Mouse (Mus musculus) liver, postnatal 0 days (tissue): Measurements from ENCODE around the gene Plch1. TPM values are rescaled to one million over a fixed set of nuclear protein-coding genes. Genes with fewer than 3 reads are reported as not detected.
A peak's percentile ranks its signal among the peaks of the same experiment; 100 is the strongest.

Experiments used
- ATAC-seq: fragments of 200-750 bp; cut with Nextera tagmentation; 2 replicates; pipeline ENCODE4 v1.8.0; 2017; ENCODE audit warnings: mild to moderate bottlenecking, moderate library complexity
- DNase-seq: peaks from one replicate; pipeline ENCODE4 v3.0.0-alpha.2; 2016
- H3K27ac ChIP-seq: fragments of 300-500 bp; sonication (generic); 2 replicates; pipeline ENCODE4 v1.5.1; 2014; ENCODE audit warnings: antibody characterized with exemption, moderate library complexity, mild to moderate bottlenecking, low read depth
- H3K27me3 ChIP-seq: fragments of 300-500 bp; sonication (generic); 2 replicates; pipeline ENCODE4 v1.6.1; 2014; ENCODE audit warnings: low read length, control low read depth, mixed read lengths; ENCODE audit not compliant: insufficient read depth
- H3K36me3 ChIP-seq: fragments of 300-500 bp; sonication (generic); replicated peaks from 2 replicates; pipeline ENCODE4 v1.6.1; 2014; ENCODE audit warnings: mild to moderate bottlenecking, control low read depth, low read length, moderate library complexity, mixed read lengths; ENCODE audit not compliant: insufficient read depth
- H3K4me1 ChIP-seq: fragments of 300-500 bp; sonication (generic); 2 replicates; pipeline ENCODE4 v1.6.1; 2014; ENCODE audit warnings: antibody characterized with exemption, mild to moderate bottlenecking, control low read depth; ENCODE audit not compliant: insufficient read depth
- H3K4me2 ChIP-seq: fragments of 300-500 bp; sonication (generic); 2 replicates; pipeline ENCODE4 v1.6.1; 2014; ENCODE audit warnings: low read depth, mild to moderate bottlenecking, low read length, moderate library complexity, mixed read lengths
- H3K4me3 ChIP-seq: fragments of 300-500 bp; sonication (generic); 2 replicates; pipeline ENCODE4 v1.5.1; 2014; ENCODE audit warnings: low read depth, low read length
- H3K9ac ChIP-seq: fragments of 300-500 bp; sonication (generic); replicated peaks from 2 replicates; pipeline ENCODE4 v1.6.1; 2014; ENCODE audit warnings: mild to moderate bottlenecking, moderate library complexity
- H3K9me3 ChIP-seq: fragments of 300-500 bp; sonication (generic); 2 replicates; pipeline ENCODE4 v1.6.1; 2016; ENCODE audit warnings: mild to moderate bottlenecking, control low read depth, low read length, mixed read lengths
- CTCF ChIP-seq: sonication (generic); IDR thresholded peaks from 2 replicates; pipeline ENCODE4 v1.5.1; 2016; ENCODE audit warnings: antibody characterized with exemption, low read depth
- EP300 ChIP-seq: IDR thresholded peaks from 2 replicates; pipeline ENCODE4 v1.6.1; 2016; ENCODE audit warnings: antibody characterized with exemption, low read depth, mild to moderate bottlenecking
- WGBS: fragments of 180-500 bp; shearing (Covaris S2); extraction: QIAGEN DNeasy Blood & Tissue Kit; methylation state at CpG from one replicate; pipeline ENCODE4 v1.1.7; 2014; ENCODE audit not compliant: insufficient replicate concordance; 5-methylcytosine and 5-hydroxymethylcytosine counted together
- polyA plus RNA-seq: library from polyadenylated mRNA; unstranded; fragments of >200 nt; fragmentation: Nextera tagmentation; extraction: Ambion mirVana; gene quantifications from 2 replicates; pipeline ENCODE4 v1.2.1, GENCODE M21; 2015

The Plch1 gene
- polyA plus RNA-seq: 0.04 and 0.05 TPM in 2 replicates

- peak; percentile 75 for ATAC-seq
- Histone ChIP-seq H3K4me1 (peaks cover 6% of the 10 kb centered on the region), H3K4me2 (peak within 1 kb of the TSS; percentile 94), H3K36me3 (no peaks in the 10 kb centered on the region), H3K27me3 (peaks cover 9% of the 10 kb centered on the region), H3K9me3 (no peaks in the 10 kb centered on the region), H3K27ac (no peak within 1 kb of the TSS), H3K4me3 (peak within 1 kb of the TSS; percentile 54), H3K9ac (peak within 1 kb of the TSS; percentile 23; the same call in 1 of the 2 replicates)
- TF ChIP-seq EP300 (no peak), CTCF (no peak)
- DNase-seq: peak; percentile 39
- WGBS: under 1% methylated on average over 12 of the region's 12 CpGs
Measured at GRCm38 (mm10) chr3:63899309-63899695, at the start of gene Plch1. Gene Plch1, minus strand, starts transcription at chr3:63899472.

GRCm38 (mm10) chr3:63941204-63941850 is 42.1 kb upstream of the Plch1 start:
- TF ChIP-seq CTCF: no peak
- TF ChIP-seq EP300: no peak
- H3K9ac ChIP-seq: no peak overlapping the region
- ATAC-seq: no peak

GRCm38 (mm10) chr3:63938928-63939327 is 39.7 kb upstream of the Plch1 start:
- WGBS: 82% methylated on average over 2 of the region's 2 CpGs
- Histone ChIP-seq H3K27ac (no peak overlapping the region), H3K9ac (no peak overlapping the region), H3K4me3 (no peak overlapping the region), H3K4me1 (no peaks in the 10 kb centered on the region), H3K9me3 (no peaks in the 10 kb centered on the region), H3K27me3 (no peaks in the 10 kb centered on the region), H3K4me2 (no peak overlapping the region), H3K36me3 (peaks cover 6% of the 10 kb centered on the region; the same call in 1 of the 2 replicates)
- TF ChIP-seq CTCF: no peak
- no peak for TF ChIP-seq EP300
- DNase-seq: no peak
- ATAC-seq: no peak

More at GRCm38 (mm10) chr3:63941204-63941850, 42.1 kb upstream of the Plch1 start:
- WGBS: 73% methylated on average over 2 of the region's 2 CpGs
- no peak overlapping the region for H3K4me2 ChIP-seq
- H3K9me3 ChIP-seq: no peaks in the 10 kb centered on the region
- H3K27me3 ChIP-seq: no peaks in the 10 kb centered on the region
- no peak for DNase-seq
- H3K27ac ChIP-seq: no peak overlapping the region
- H3K4me3 ChIP-seq: no peak overlapping the region
- peaks cover 6% of the 10 kb centered on the region; the same call in 1 of the 2 replicates for H3K36me3 ChIP-seq
- H3K4me1 ChIP-seq: no peaks in the 10 kb centered on the region

GRCm38 (mm10) chr3:63928878-63929859 is 29.9 kb upstream of the Plch1 start, which contains the start of gene E130311K13Rik:
Gene E130311K13Rik, minus strand, starts transcription at chr3:63929472.
- Histone ChIP-seq H3K36me3 (no peaks in the 10 kb centered on the region), H3K27me3 (no peaks in the 10 kb centered on the region), H3K4me2 (peak within 1 kb of the TSS; percentile 85), H3K4me3 (peak within 1 kb of the TSS; percentile 73), H3K9me3 (no peaks in the 10 kb centered on the region), H3K27ac (peak within 1 kb of the TSS; percentile 84), H3K4me1 (no peaks in the 10 kb centered on the region), H3K9ac (peak within 1 kb of the TSS; percentile 85)
- DNase-seq (peak; percentile 91), ATAC-seq (peak; percentile 97)
- WGBS: 5% methylated on average over 46 of the region's 48 CpGs
- no peak for TF ChIP-seq EP300
- TF ChIP-seq CTCF: peak; percentile 91

- Histone ChIP-seq H3K4me2 (no peak overlapping the region), H3K9me3 (no peaks in the 10 kb centered on the region), H3K4me3 (no peak overlapping the region), H3K9ac (no peak overlapping the region), H3K27ac (no peak overlapping the region), H3K4me1 (no peaks in the 10 kb centered on the region), H3K27me3 (no peaks in the 10 kb centered on the region), H3K36me3 (no peaks in the 10 kb centered on the region)
- TF ChIP-seq EP300 (no peak), CTCF (peak; percentile 55)
- ATAC-seq (no peak), DNase-seq (peak; percentile 23)
- WGBS: 64% methylated on average over 3 of the region's 3 CpGs
Measured at GRCm38 (mm10) chr3:63919634-63920033, 20.4 kb upstream of the Plch1 start.

GRCm38 (mm10) chr3:63910301-63910700 is 11.0 kb upstream of the Plch1 start:
- no peak for ATAC-seq
- WGBS: 74% methylated on average over 4 of the region's 4 CpGs
- no peaks in the 10 kb centered on the region for H3K4me1 ChIP-seq

More at GRCm38 (mm10) chr3:63910301-63910700, 11.0 kb upstream of the Plch1 start:
- H3K4me2 ChIP-seq: no peak overlapping the region
- H3K9ac ChIP-seq: no peak overlapping the region
- DNase-seq: no peak
- no peaks in the 10 kb centered on the region for H3K36me3 ChIP-seq
- TF ChIP-seq CTCF (no peak), EP300 (no peak)
- no peak overlapping the region for H3K4me3 ChIP-seq
- H3K27me3 ChIP-seq: no peaks in the 10 kb centered on the region
- no peak overlapping the region for H3K27ac ChIP-seq
- H3K9me3 ChIP-seq: no peaks in the 10 kb centered on the region
